In genomic region chr11:96311097-96311496, GRCm38 (mm10) we compare ENCODE assay signal across 7 mouse cellular contexts. TPM values are rescaled to one million over a fixed set of nuclear protein-coding genes. Genes with fewer than 3 reads are reported as not detected.
DNase-seq lines count a peak whose midpoint lies in the region; ATAC-seq and TF ChIP-seq lines count a peak whose summit lies in the region.

No protein-coding gene starts in this region.

- ATAC-seq in lung, embryonic 14.5 days (ENCODE audit: insufficient read depth): no peak
- ATAC-seq in hindbrain, embryonic 11.5 days (ENCODE audit: low FRiP score): no peak
- ATAC-seq in neural tube, embryonic 15.5 days (ENCODE audit: low FRiP score): no peak

- 11% methylated on average over 6 of the region's 6 CpGs for WGBS in lung, embryonic 14.5 days
- WGBS in hindbrain, embryonic 11.5 days: 7% methylated on average over 6 of the region's 6 CpGs
- WGBS in limb, embryonic 10.5 days: 3% methylated on average over 6 of the region's 6 CpGs
- 4% methylated on average over 6 of the region's 6 CpGs for WGBS in neural tube, embryonic 15.5 days

- peak overlapping the region; percentile 72 for H3K4me3 ChIP-seq in lung, embryonic 14.5 days (ENCODE audit: low read depth, low read length)
- peak overlapping the region; percentile 14 for H3K4me3 ChIP-seq in hindbrain, embryonic 11.5 days (ENCODE audit: low read depth, low read length)
- peak overlapping the region; percentile 55 for H3K4me3 ChIP-seq in limb, embryonic 10.5 days
- peak overlapping the region; percentile 60 for H3K4me3 ChIP-seq in neural tube, embryonic 15.5 days (replicated peaks)

- peak overlapping the region; percentile 84 for H3K4me2 ChIP-seq in lung, embryonic 14.5 days
- peak overlapping the region; percentile 35 for H3K4me2 ChIP-seq in hindbrain, embryonic 11.5 days (replicated peaks; ENCODE audit: low read depth, low read length)
- H3K4me2 ChIP-seq in neural tube, embryonic 15.5 days: peak overlapping the region; percentile 87

- H3K4me1 ChIP-seq in lung, embryonic 14.5 days (ENCODE audit: insufficient read depth): 0 out of 2 replicates have a peak, but pooled peaks cover 2% of the 10 kb centered on the region
- no peaks in the 10 kb centered on the region for H3K4me1 ChIP-seq in hindbrain, embryonic 11.5 days (replicated peaks; ENCODE audit: control insufficient read depth, insufficient read depth, low read length)
- H3K4me1 ChIP-seq in limb, embryonic 10.5 days: peaks cover 99% of the 10 kb centered on the region
- peaks cover 100% of the 10 kb centered on the region for H3K4me1 ChIP-seq in neural tube, embryonic 15.5 days

- DNase-seq in lung, embryonic 14.5 days: peak; percentile 58
- no peak for DNase-seq in lung, postnatal 10 days
- peak; percentile 56 for DNase-seq in hindbrain, embryonic 11.5 days (ENCODE audit: low spot score)
- peak; percentile 47 for DNase-seq in limb, embryonic 10.5 days (ENCODE audit: low spot score)
- DNase-seq in spleen, postnatal 14 days (ENCODE audit: low spot score in 2 of 2): no peak
- DNase-seq in layer of hippocampus, adult 9-10 months (ENCODE audit: low spot score): no peak

- peaks cover under 1% of the 10 kb centered on the region; the same call in 1 of the 2 replicates for H3K36me3 ChIP-seq in lung, embryonic 14.5 days (ENCODE audit: insufficient read depth)
- H3K36me3 ChIP-seq in hindbrain, embryonic 11.5 days (ENCODE audit: control insufficient read depth, insufficient read depth, low read length): no peaks in the 10 kb centered on the region
- H3K36me3 ChIP-seq in limb, embryonic 10.5 days: no peaks in the 10 kb centered on the region
- no peaks in the 10 kb centered on the region for H3K36me3 ChIP-seq in neural tube, embryonic 15.5 days

- H3K9me3 ChIP-seq in lung, embryonic 14.5 days (ENCODE audit: low read depth, low read length): no peaks in the 10 kb centered on the region
- H3K9me3 ChIP-seq in hindbrain, embryonic 11.5 days (ENCODE audit: control insufficient read depth, low read length): no peaks in the 10 kb centered on the region
- no peaks in the 10 kb centered on the region for H3K9me3 ChIP-seq in limb, embryonic 10.5 days (replicated peaks)
- no peaks in the 10 kb centered on the region for H3K9me3 ChIP-seq in neural tube, embryonic 15.5 days (replicated peaks)

- TF ChIP-seq CTCF in lung, embryonic 14.5 days (IDR thresholded peaks at IDR 0.05; ENCODE audit: low read depth): no peak

- peaks cover 50% of the 10 kb centered on the region for H3K27me3 ChIP-seq in lung, embryonic 14.5 days (ENCODE audit: insufficient read depth, low read length)
- peaks cover 95% of the 10 kb centered on the region for H3K27me3 ChIP-seq in hindbrain, embryonic 11.5 days (ENCODE audit: control insufficient read depth, insufficient read depth, low read length)
- H3K27me3 ChIP-seq in limb, embryonic 10.5 days (ENCODE audit: low read depth, poor library complexity, severe bottlenecking): peaks cover 99% of the 10 kb centered on the region
- H3K27me3 ChIP-seq in neural tube, embryonic 15.5 days (replicated peaks): no peaks in the 10 kb centered on the region

- peak overlapping the region; percentile 99 for H3K9ac ChIP-seq in lung, embryonic 14.5 days
- peak overlapping the region; percentile 49 for H3K9ac ChIP-seq in hindbrain, embryonic 11.5 days (ENCODE audit: low read depth, low read length)
- H3K9ac ChIP-seq in neural tube, embryonic 15.5 days (replicated peaks): peak overlapping the region; percentile 83

- peak overlapping the region; percentile 100 for H3K27ac ChIP-seq in lung, embryonic 14.5 days (ENCODE audit: low read depth)
- H3K27ac ChIP-seq in hindbrain, embryonic 11.5 days (ENCODE audit: low read depth, low read length): peak overlapping the region; percentile 90
- peak overlapping the region; percentile 88 for H3K27ac ChIP-seq in limb, embryonic 10.5 days
- H3K27ac ChIP-seq in neural tube, embryonic 15.5 days (replicated peaks): peak overlapping the region; percentile 99

RNA-seq across cellular contexts. Expression of gene Hoxb4, which starts 7.0 kb away (rescaled TPM):
- 3.8 and 3.9 TPM in 2 replicates for polyA plus RNA-seq in lung, embryonic 14.5 days (2014; fragmentation: Nextera tagmentation; extraction: Ambion mirVana)
- 3.5 and 5.1 TPM in 2 replicates for polyA plus RNA-seq in hindbrain, embryonic 11.5 days (2014; fragmentation: Nextera tagmentation; extraction: Ambion mirVana)
- 0.89 and 1.2 TPM in 2 replicates for polyA plus RNA-seq in limb, embryonic 10.5 days (2016; fragmentation: Nextera tagmentation; extraction: Ambion mirVana)
- 3.7 and 5.0 TPM in 2 replicates for polyA plus RNA-seq in neural tube, embryonic 15.5 days (2015; fragmentation: Nextera tagmentation; extraction: Ambion mirVana)

RNA-seq across cellular contexts. Expression of gene Hoxb5, which starts 8.0 kb away (rescaled TPM):
- 65.9 and 76.1 TPM in 2 replicates for polyA plus RNA-seq in lung, embryonic 14.5 days (2014; fragmentation: Nextera tagmentation; extraction: Ambion mirVana)
- 33.1 and 42.5 TPM in 2 replicates for polyA plus RNA-seq in hindbrain, embryonic 11.5 days (2014; fragmentation: Nextera tagmentation; extraction: Ambion mirVana)
- 5.5 and 5.9 TPM in 2 replicates for polyA plus RNA-seq in limb, embryonic 10.5 days (2016; fragmentation: Nextera tagmentation; extraction: Ambion mirVana)
- polyA plus RNA-seq in neural tube, embryonic 15.5 days (2015; fragmentation: Nextera tagmentation; extraction: Ambion mirVana): 39.5 and 106 TPM in 2 replicates

RNA-seq across cellular contexts. Expression of gene Hoxb3, which starts 12.0 kb away (rescaled TPM):
- polyA plus RNA-seq in lung, embryonic 14.5 days (2014; fragmentation: Nextera tagmentation; extraction: Ambion mirVana): 3.9 and 6.3 TPM in 2 replicates
- polyA plus RNA-seq in hindbrain, embryonic 11.5 days (2014; fragmentation: Nextera tagmentation; extraction: Ambion mirVana): 10.5 and 13.1 TPM in 2 replicates
- polyA plus RNA-seq in limb, embryonic 10.5 days (2016; fragmentation: Nextera tagmentation; extraction: Ambion mirVana): 0.76 and 1.0 TPM in 2 replicates
- 8.0 and 12.6 TPM in 2 replicates for polyA plus RNA-seq in neural tube, embryonic 15.5 days (2015; fragmentation: Nextera tagmentation; extraction: Ambion mirVana)

RNA-seq across cellular contexts. Expression of gene Hoxb6, which starts 18.8 kb away (rescaled TPM):
- polyA plus RNA-seq in lung, embryonic 14.5 days (2014; fragmentation: Nextera tagmentation; extraction: Ambion mirVana): 19.7 and 24.4 TPM in 2 replicates
- polyA plus RNA-seq in hindbrain, embryonic 11.5 days (2014; fragmentation: Nextera tagmentation; extraction: Ambion mirVana): 15.9 and 38.5 TPM in 2 replicates
- 6.1 and 7.9 TPM in 2 replicates for polyA plus RNA-seq in limb, embryonic 10.5 days (2016; fragmentation: Nextera tagmentation; extraction: Ambion mirVana)
- 109 and 135 TPM in 2 replicates for polyA plus RNA-seq in neural tube, embryonic 15.5 days (2015; fragmentation: Nextera tagmentation; extraction: Ambion mirVana)

RNA-seq across cellular contexts. Expression of gene Hoxb7, which starts 24.7 kb away (rescaled TPM):
- polyA plus RNA-seq in lung, embryonic 14.5 days (2014; fragmentation: Nextera tagmentation; extraction: Ambion mirVana): 2.1 and 3.5 TPM in 2 replicates
- 4.0 and 11.2 TPM in 2 replicates for polyA plus RNA-seq in hindbrain, embryonic 11.5 days (2014; fragmentation: Nextera tagmentation; extraction: Ambion mirVana)
- polyA plus RNA-seq in limb, embryonic 10.5 days (2016; fragmentation: Nextera tagmentation; extraction: Ambion mirVana): 7.1 and 10.2 TPM in 2 replicates
- polyA plus RNA-seq in neural tube, embryonic 15.5 days (2015; fragmentation: Nextera tagmentation; extraction: Ambion mirVana): 101 and 115 TPM in 2 replicates

Comparison
In these comparisons a context has a peak if more than half of its experiments do, and no peak if none do; other contexts are left out.
1. DNase-seq: peak in lung, embryonic 14.5 days (single experiment), hindbrain, embryonic 11.5 days (single experiment) and limb, embryonic 10.5 days (single experiment); none in lung, postnatal 10 days (single experiment), spleen, postnatal 14 days (0 of 2) and layer of hippocampus, adult 9-10 months (single experiment).
2. H3K4me2 ChIP-seq: peak in every context shown above with its lines; median percentile 87 in neural tube, embryonic 15.5 days; 84 in lung, embryonic 14.5 days; 35 in hindbrain, embryonic 11.5 days.
3. H3K4me3 ChIP-seq: peak in every context shown above with its lines; median percentile 72 in lung, embryonic 14.5 days; 60 in neural tube, embryonic 15.5 days; 55 in limb, embryonic 10.5 days; 14 in hindbrain, embryonic 11.5 days.
4. H3K9ac ChIP-seq: peak in every context shown above with its lines; median percentile 99 in lung, embryonic 14.5 days; 83 in neural tube, embryonic 15.5 days; 49 in hindbrain, embryonic 11.5 days.
5. Peak in every context shown above with its lines, with median percentiles within 50 percentile points of each other: H3K27ac ChIP-seq.